Mouse (Mus musculus) Muller cell, postnatal 12 days (primary cell): Measurements from ENCODE around the gene Hist1h2bg.
A peak's percentile ranks its signal among the peaks of the same experiment; 100 is the strongest.

Source experiments
- DNase-seq: peaks from one replicate; pipeline ENCODE4 v3.0.0-alpha.2; 2015; ENCODE audit errors: inconsistent ontology term

The Hist1h2bg gene

GRCm38 (mm10) chr13:23571022-23571503 is at the start of gene Hist1h2bg, which contains the start of gene Hist1h2ae:
TSS of gene Hist1h2bg (plus strand) at chr13:23571396.
TSS of gene Hist1h2ae (minus strand) at chr13:23571220.
- DNase-seq, result peak; percentile 96

GRCm38 (mm10) chr13:23521703-23522102 is 49.5 kb upstream of the Hist1h2bg start:
- peak; percentile 55 for DNase-seq

- no peak for DNase-seq
Observed at GRCm38 (mm10) chr13:23523976-23524375, 47.2 kb upstream of the Hist1h2bg start.

GRCm38 (mm10) chr13:23524654-23525053 is 46.5 kb upstream of the Hist1h2bg start:
- DNase-seq, result peak; percentile 62

GRCm38 (mm10) chr13:23525901-23526300 is 45.3 kb upstream of the Hist1h2bg start:
- no peak for DNase-seq

- peak; percentile 80 for DNase-seq
Observed at GRCm38 (mm10) chr13:23526312-23526711, 44.9 kb upstream of the Hist1h2bg start.

GRCm38 (mm10) chr13:23529005-23529404 is 42.2 kb upstream of the Hist1h2bg start:
- DNase-seq, result no peak

- DNase-seq, result no peak
Observed at GRCm38 (mm10) chr13:23529480-23530165, 41.6 kb upstream of the Hist1h2bg start.

GRCm38 (mm10) chr13:23530181-23530900 is 40.9 kb upstream of the Hist1h2bg start:
- DNase-seq, result peak; percentile 82

GRCm38 (mm10) chr13:23530901-23531875 is 40.0 kb upstream of the Hist1h2bg start, which contains the start of gene Hist1h4h:
TSS of gene Hist1h4h (plus strand) at chr13:23531050.
- DNase-seq, result peak; percentile 97

GRCm38 (mm10) chr13:23532262-23533075 is 38.7 kb upstream of the Hist1h2bg start:
- DNase-seq, result no peak

GRCm38 (mm10) chr13:23533560-23534367 is 37.4 kb upstream of the Hist1h2bg start, which contains the start of gene Hist1h2af:
TSS of gene Hist1h2af (plus strand) at chr13:23533906.
- DNase-seq, result peak; percentile 84

- peak; percentile 29 for DNase-seq
Observed at GRCm38 (mm10) chr13:23534368-23535131, 36.6 kb upstream of the Hist1h2bg start.

- DNase-seq, result peak; percentile 94
Observed at GRCm38 (mm10) chr13:23535137-23536075, 35.8 kb upstream of the Hist1h2bg start, which contains the start of gene Hist1h3g. TSS of gene Hist1h3g (plus strand) at chr13:23535422.

GRCm38 (mm10) chr13:23536076-23536822 is 34.9 kb upstream of the Hist1h2bg start:
- no peak for DNase-seq

- DNase-seq, result no peak
Observed at GRCm38 (mm10) chr13:23537006-23537710, 34.0 kb upstream of the Hist1h2bg start.
